Mouse (Mus musculus) erythroblast, embryonic 14.5 days (primary cell): ENCODE data around the gene Fmc1. TPM values are rescaled to one million over a fixed set of nuclear protein-coding genes. Genes with fewer than 3 reads are reported as not detected.

Experiments used
- H3K27me3 ChIP-seq: 2 replicates; pipeline ENCODE4 v1.6.1; 2012; ENCODE audit warnings: inconsistent platforms; ENCODE audit not compliant: control insufficient read depth
- H3K36me3 ChIP-seq: 2 replicates; pipeline ENCODE4 v1.6.1; 2012; ENCODE audit warnings: mild to moderate bottlenecking, inconsistent platforms; ENCODE audit not compliant: control insufficient read depth
- H3K4me1 ChIP-seq: 2 replicates; pipeline ENCODE4 v1.6.1; 2012; ENCODE audit warnings: inconsistent platforms; ENCODE audit not compliant: control insufficient read depth
- H3K4me3 ChIP-seq: replicated peaks from 2 replicates; pipeline ENCODE3; 2012; ENCODE audit warnings: moderate library complexity, mild to moderate bottlenecking, inconsistent platforms
- H3K9me3 ChIP-seq: 2 replicates; pipeline ENCODE4 v1.6.1; 2012; ENCODE audit warnings: low read length, inconsistent platforms, mixed read lengths; ENCODE audit not compliant: control insufficient read depth
- GATA1 ChIP-seq: IDR thresholded peaks from 2 replicates; pipeline ENCODE4 v1.6.1; 2012; ENCODE audit warnings: low read length, inconsistent platforms, mixed read lengths
- TAL1 ChIP-seq: IDR thresholded peaks from 3 replicates; pipeline ENCODE4 v1.6.1; 2012; ENCODE audit warnings: low read length, inconsistent platforms, mixed read lengths
- polyA plus RNA-seq: library from polyadenylated mRNA; stranded (reverse); fragments of >175 nt; gene quantifications from 2 replicates; pipeline ENCODE4 v1.2.3, GENCODE M21; 2012

Gene Fmc1
- polyA plus RNA-seq: 12.2 and 18.4 TPM in 2 replicates

GRCm38 (mm10) chr6:38533428-38534405, at the start of gene Fmc1:
Gene Fmc1, plus strand, starts transcription at chr6:38533502.
- H3K4me1 ChIP-seq: peaks cover 35% of the 10 kb centered on the region
- H3K36me3 ChIP-seq: no peaks in the 10 kb centered on the region
- no peaks in the 10 kb centered on the region for H3K9me3 ChIP-seq
- H3K27me3 ChIP-seq: no peaks in the 10 kb centered on the region
- TF ChIP-seq TAL1 (no peak), GATA1 (peak; percentile 17; the same call in 1 of the 2 replicates)
- H3K4me3 ChIP-seq: peak within 1 kb of the TSS; percentile 70

- Histone ChIP-seq H3K4me3 (no peak overlapping the region), H3K27me3 (no peaks in the 10 kb centered on the region), H3K9me3 (no peaks in the 10 kb centered on the region), H3K36me3 (peaks cover 79% of the 10 kb centered on the region), H3K4me1 (no peaks in the 10 kb centered on the region)
- TF ChIP-seq TAL1 (no peak), GATA1 (no peak)
Observed at GRCm38 (mm10) chr6:38492550-38492949, 40.8 kb upstream of the Fmc1 start.

- Histone ChIP-seq H3K36me3 (peaks cover 76% of the 10 kb centered on the region), H3K9me3 (no peaks in the 10 kb centered on the region), H3K4me3 (no peak overlapping the region), H3K27me3 (no peaks in the 10 kb centered on the region), H3K4me1 (no peaks in the 10 kb centered on the region; the same call in 1 of the 2 replicates)
- TF ChIP-seq TAL1 (no peak), GATA1 (no peak)
Observed at GRCm38 (mm10) chr6:38495641-38496040, 37.7 kb upstream of the Fmc1 start.

GRCm38 (mm10) chr6:38512096-38512495, 21.2 kb upstream of the Fmc1 start:
- no peaks in the 10 kb centered on the region for H3K9me3 ChIP-seq
- no peak overlapping the region for H3K4me3 ChIP-seq
- no peaks in the 10 kb centered on the region for H3K27me3 ChIP-seq
- TF ChIP-seq TAL1: no peak
- TF ChIP-seq GATA1: no peak
- H3K36me3 ChIP-seq: peaks cover 14% of the 10 kb centered on the region
- H3K4me1 ChIP-seq: peaks cover 3% of the 10 kb centered on the region; the same call in 1 of the 2 replicates

DNA sequence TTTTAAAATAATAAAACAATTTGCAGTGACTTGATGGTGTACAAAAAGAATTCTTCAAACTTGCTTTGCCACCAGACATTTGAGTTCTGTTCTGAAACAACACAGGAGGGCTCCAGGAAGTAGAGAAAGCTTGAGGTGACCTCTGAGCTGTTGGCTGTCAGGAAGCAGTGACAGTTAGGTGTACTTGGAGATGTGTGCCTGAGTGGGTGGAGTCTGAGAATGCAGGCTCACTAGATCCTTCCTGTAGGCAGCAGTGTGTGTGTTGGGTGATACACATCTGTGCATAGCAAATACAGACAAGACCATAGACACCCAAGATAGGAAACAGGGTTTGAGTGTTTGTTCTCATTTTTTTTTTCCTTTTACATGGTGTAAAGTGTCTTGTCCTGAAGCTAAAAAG, 20.5 kb upstream of the Fmc1 start:
- peaks cover 13% of the 10 kb centered on the region for H3K36me3 ChIP-seq
- H3K9me3 ChIP-seq: no peaks in the 10 kb centered on the region
- TF ChIP-seq TAL1: no peak
- TF ChIP-seq GATA1: no peak
- no peak overlapping the region for H3K4me3 ChIP-seq
- no peaks in the 10 kb centered on the region for H3K27me3 ChIP-seq
- H3K4me1 ChIP-seq: peaks cover 3% of the 10 kb centered on the region; the same call in 1 of the 2 replicates

- H3K36me3 ChIP-seq: peaks cover 7% of the 10 kb centered on the region
- H3K27me3 ChIP-seq: no peaks in the 10 kb centered on the region
- peaks cover 3% of the 10 kb centered on the region; the same call in 1 of the 2 replicates for H3K4me1 ChIP-seq
- no peaks in the 10 kb centered on the region for H3K9me3 ChIP-seq
- H3K4me3 ChIP-seq: no peak overlapping the region
- TF ChIP-seq GATA1: no peak
- TF ChIP-seq TAL1: no peak
Observed at GRCm38 (mm10) chr6:38515201-38515600, 18.1 kb upstream of the Fmc1 start.

GRCm38 (mm10) chr6:38523851-38524250, 9.5 kb upstream of the Fmc1 start:
- H3K27me3 ChIP-seq: peaks cover 5% of the 10 kb centered on the region; the same call in 1 of the 2 replicates
- H3K4me3 ChIP-seq: no peak overlapping the region
- no peaks in the 10 kb centered on the region for H3K9me3 ChIP-seq
- TF ChIP-seq GATA1 (no peak), TAL1 (no peak)
- peaks cover 15% of the 10 kb centered on the region for H3K4me1 ChIP-seq
- peaks cover 4% of the 10 kb centered on the region for H3K36me3 ChIP-seq

GRCm38 (mm10) chr6:38531211-38531820, 2.0 kb upstream of the Fmc1 start:
- no peak overlapping the region for H3K4me3 ChIP-seq
- no peaks in the 10 kb centered on the region for H3K27me3 ChIP-seq
- H3K4me1 ChIP-seq: peaks cover 34% of the 10 kb centered on the region
- no peaks in the 10 kb centered on the region for H3K9me3 ChIP-seq
- TF ChIP-seq GATA1: no peak
- TF ChIP-seq TAL1: no peak
- H3K36me3 ChIP-seq: no peaks in the 10 kb centered on the region
